24 mouse cellular contexts compared by ENCODE assay signal in genomic region chr4:105814533-105814932, GRCm38 (mm10). TPM values are rescaled to one million over a fixed set of nuclear protein-coding genes. Genes with fewer than 3 reads are reported as not detected.
"Had no signal": no experiment of that assay in that cellular context is flagged by ENCODE, and none has a peak within 500 bp of the region (broad histone marks: within the 10 kb centered on the region; RNA-seq: fewer than 3 reads in every experiment).

No protein-coding gene starts in this region.

- H3K4me2 ChIP-seq: lung, embryonic 15.5 days; midbrain, embryonic 13.5 days; midbrain, embryonic 15.5 days; neural tube, embryonic 12.5 days had no signal

- H3K36me3 ChIP-seq: lung, embryonic 15.5 days; midbrain, embryonic 13.5 days; midbrain, embryonic 15.5 days; neural tube, embryonic 12.5 days had no signal

- H3K9me3 ChIP-seq: lung, embryonic 15.5 days; megakaryocyte, embryonic 14.5 days; midbrain, embryonic 13.5 days; midbrain, embryonic 15.5 days; neural tube, embryonic 12.5 days had no signal

- H3K27ac ChIP-seq: lung, embryonic 15.5 days; macrophage; midbrain, embryonic 13.5 days; midbrain, embryonic 15.5 days; neural tube, embryonic 12.5 days had no signal

- H3K4me3 ChIP-seq: lung, embryonic 15.5 days; megakaryocyte, embryonic 14.5 days; midbrain, embryonic 13.5 days; midbrain, embryonic 15.5 days; neural tube, embryonic 12.5 days had no signal

- DNase-seq: liver, postnatal 0 days; lung, adult 2 months; lung, postnatal 14 days; lung, postnatal 36 days; retina, postnatal 1 day; right cerebral cortex, adult 18-20 months; right cerebral cortex, postnatal 25 days; right cerebral cortex, postnatal 4 days; spleen, adult 18-20 months; thymus, adult 18-20 months; thymus, postnatal 14 days; thymus, postnatal 36 days had no signal

- H3K4me1 ChIP-seq: megakaryocyte, embryonic 14.5 days; midbrain, embryonic 13.5 days; midbrain, embryonic 15.5 days; neural tube, embryonic 12.5 days had no signal

- H3K9ac ChIP-seq: liver, postnatal 0 days; lung, embryonic 15.5 days; midbrain, embryonic 13.5 days; midbrain, embryonic 15.5 days; neural tube, embryonic 12.5 days had no signal

- H3K27me3 ChIP-seq: lung, embryonic 15.5 days; megakaryocyte, embryonic 14.5 days; midbrain, embryonic 13.5 days; midbrain, embryonic 15.5 days; neural tube, embryonic 12.5 days had no signal

- ATAC-seq: liver, postnatal 0 days; lung, postnatal 0 days; midbrain, embryonic 13.5 days; midbrain, embryonic 15.5 days had no signal

RNA-seq across cellular contexts. Expression of gene Gm12728, which starts 24.9 kb away (rescaled TPM):
- polyA plus RNA-seq: liver, postnatal 0 days; lung, adult 2 months; lung, embryonic 15.5 days; lung, postnatal 0 days; macrophage; midbrain, embryonic 13.5 days; midbrain, embryonic 15.5 days; neural tube, embryonic 12.5 days; neural tube, embryonic 14.5 days; small intestine, adult 2 months; stomach, embryonic 14.5 days; stomach, embryonic 16.5 days; thymus, postnatal 0 days had no signal
